Mouse (Mus musculus): ENCODE results near the gene Ctnnd2. TPM values are rescaled to one million over a fixed set of nuclear protein-coding genes. Genes with fewer than 3 reads are reported as not detected.
A peak's percentile ranks its signal among the peaks of the same experiment; 100 is the strongest.

The Ctnnd2 gene
- total RNA-seq, 2 experiments from 2014 or later = 2.6 to 2.8 TPM

DNA sequence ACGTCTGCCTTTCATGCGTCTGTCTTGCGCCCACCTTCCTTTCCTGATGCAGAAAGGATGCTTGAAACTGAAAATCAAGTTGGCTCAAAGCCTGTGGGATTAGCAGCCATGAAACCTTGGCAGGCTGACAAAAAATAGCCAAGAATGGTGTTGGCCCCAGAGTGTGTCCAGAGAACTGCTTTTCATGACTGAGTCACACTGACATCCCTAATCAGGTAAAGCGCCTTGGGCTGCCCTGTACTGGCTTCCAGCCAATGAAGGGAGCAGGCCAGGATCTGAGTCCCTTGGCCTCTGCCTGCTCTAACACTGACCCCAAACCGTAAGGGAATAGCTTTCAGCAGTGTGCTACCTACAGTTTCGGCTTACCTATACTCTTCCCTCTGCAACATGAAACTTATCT lies 713.0 kb downstream of the Ctnnd2 start:
- peak; percentile 5 to 9 for DNase-seq

DNA sequence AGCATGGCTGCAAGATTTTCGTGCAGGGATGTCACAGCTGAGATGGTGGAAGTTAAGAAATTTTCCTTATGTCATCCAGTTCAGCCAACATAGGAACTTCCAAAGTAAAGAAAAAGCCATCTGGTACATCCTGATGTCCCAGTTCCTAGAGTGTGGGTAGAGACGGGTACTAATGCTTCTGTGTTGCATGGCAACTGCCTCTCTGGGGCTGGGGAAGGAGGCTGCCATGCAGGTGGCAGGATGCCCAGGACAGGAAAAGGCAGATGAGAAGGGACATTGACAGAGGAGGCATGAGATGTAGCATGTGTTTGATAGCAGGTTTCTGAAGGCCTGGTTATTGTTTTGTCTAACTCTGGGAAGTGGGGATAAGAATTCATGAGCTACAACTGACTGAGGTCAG lies 715.2 kb downstream of the Ctnnd2 start:
- no peak for DNase-seq

DNA sequence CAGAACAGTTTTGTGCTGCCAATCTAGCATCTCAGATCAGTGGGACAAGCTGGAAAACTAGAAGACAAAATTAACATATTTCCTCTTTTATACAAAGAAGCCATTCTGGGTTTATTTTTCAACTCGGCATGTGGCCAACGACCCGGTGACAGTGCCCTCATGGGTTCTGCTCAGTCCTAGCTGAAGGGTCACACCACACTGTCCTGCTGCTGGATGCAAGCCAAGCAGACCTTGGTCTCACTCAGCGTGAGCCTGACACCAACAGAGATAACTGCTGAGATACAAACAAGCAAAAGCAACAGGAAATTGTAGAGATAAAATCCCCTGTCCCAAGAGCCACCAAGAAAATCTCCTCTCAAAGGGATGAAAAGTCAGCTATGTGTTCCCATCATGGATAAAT lies 719.6 kb downstream of the Ctnnd2 start:
- DNase-seq = no peak

DNA sequence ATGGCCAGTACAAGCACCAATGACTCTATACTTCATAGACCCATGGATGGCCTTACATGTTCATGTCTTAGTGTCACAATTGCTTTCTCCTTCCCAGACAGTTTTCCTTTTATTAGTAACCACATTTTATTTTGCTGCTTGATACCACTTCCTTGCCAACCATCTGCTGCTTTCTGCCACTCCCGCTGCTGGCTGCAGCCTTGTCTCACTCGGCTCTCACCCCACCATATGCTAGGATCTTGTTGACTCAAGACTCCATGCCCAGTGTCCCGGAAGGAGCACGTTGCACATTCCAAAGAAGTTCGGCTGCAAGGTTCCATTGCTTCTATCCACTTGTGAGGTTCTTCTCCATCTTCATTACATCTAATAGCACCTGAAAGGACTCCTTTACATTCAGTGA lies 722.7 kb downstream of the Ctnnd2 start:
- no peak for DNase-seq

DNA sequence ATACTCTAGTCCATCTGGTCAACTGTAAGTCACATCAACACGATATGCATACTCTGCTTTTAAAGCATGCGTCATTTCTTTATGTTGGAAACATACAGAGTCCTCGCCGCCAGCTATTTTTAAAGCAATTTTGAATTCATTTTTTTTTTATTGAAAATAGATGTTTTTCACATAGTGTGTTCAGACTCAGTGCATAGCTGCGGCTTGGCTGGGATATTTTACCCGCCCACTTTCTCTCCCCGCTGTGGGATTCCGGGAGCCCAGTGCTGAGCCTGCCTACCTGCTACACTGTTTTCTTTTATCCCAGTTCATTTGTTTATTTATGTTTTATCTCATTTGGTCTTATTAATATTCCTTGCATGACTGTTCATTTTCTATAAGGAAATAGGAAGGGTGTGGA lies 724.9 kb downstream of the Ctnnd2 start:
- no peak for DNase-seq

DNA sequence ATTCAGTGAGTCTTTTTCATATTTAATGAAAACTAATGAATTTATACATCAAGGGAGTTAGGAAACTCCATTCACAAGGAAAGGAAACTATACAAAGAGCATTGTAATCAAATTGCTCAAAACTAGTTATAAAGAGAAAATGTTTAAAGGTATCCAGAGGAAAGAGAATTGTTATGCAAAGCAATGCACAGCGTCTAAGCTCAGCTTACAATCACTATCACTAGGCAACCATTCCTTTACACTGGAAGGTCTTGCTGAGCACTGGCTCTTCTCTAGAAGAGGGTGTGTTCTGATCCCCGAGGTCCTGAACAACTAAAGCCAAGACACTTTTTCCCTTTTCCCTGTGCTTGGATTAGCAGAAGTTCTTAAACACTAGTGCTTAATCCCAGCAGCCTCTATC lies 735.6 kb downstream of the Ctnnd2 start:
- DNase-seq = no peak

DNA sequence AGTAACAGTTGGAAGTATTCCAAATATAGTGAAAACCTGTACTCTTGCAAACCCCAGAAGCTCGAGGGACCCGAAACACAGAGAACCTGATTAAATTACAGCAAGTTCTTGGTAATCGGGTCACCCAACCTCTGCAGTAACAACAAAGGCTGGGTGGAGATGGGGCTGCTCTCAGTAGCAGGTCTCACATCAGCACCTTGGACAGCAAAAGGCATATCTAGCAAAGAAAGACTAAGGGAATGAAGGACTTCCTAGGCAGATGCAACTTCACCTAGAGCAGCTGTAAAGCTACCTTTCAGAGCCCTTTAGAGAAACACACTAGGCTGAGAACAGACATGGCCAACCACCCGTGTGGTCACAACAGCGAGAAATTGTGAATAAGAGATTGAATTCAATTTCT lies 741.0 kb downstream of the Ctnnd2 start:
- DNase-seq = peak in 1 of 2 experiments; percentile 13

DNA sequence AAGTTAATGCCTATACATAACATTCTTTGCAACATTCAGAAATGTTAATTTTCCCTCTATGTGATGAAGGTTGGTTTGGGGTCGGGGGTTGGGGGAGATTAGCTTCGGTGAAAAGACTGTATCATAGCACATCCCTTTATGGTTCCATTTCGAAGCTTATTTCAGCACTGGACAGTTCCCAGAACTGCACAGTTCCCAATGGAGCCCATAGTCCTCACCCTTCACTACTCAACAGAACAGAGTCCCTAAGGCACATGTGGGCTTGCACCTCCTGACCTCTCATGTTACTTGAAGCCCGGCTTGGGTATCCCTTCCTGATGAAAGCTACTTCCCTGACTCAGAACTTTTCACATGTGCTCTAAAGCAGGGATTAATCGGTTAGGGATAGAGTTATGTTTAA lies 753.4 kb downstream of the Ctnnd2 start:
- peak; percentile 2 to 7 for DNase-seq

- peak; percentile 10 to 51 for DNase-seq
These were observed 755.2 kb downstream of the Ctnnd2 start for GRCm38 (mm10) chr15:30927632-30928031.

DNA sequence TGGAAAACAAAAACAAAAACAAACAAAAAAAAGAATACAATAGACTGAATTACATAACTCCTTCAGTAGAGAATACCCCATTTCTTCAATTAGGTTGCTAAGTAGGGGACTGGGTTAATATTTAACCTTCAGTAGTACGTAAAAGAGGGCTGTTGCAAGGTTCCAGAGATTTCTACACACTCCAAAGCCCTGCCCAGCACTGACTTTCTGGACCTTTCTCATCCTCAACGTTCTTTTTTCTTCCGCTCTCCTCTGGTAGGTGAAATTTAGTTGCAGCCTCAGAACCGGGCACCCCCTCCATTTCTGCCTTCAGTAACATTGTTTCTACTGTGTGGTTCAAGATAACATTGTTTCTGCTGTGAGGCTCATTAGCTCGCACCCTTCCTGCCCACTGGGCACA lies 759.5 kb downstream of the Ctnnd2 start:
- no peak for DNase-seq

DNA sequence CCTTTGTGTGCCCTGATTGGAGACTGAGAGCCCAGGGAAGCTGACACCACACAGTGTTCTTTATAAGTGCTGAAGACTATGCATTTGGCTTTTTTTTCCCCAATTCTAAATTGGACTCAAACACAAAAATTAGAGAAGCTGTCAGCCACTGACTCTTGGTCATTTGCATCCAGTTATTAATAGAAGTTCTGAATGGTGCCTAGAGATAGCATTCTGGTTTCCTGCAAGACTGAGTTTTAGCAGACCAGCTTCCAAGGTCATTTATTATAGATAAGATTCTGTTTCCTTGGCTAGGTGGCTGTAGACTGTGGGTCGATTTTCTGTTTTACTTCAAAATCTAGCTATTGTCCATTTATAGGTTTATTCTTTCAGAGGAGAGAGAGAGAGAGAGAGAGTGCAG lies 773.5 kb downstream of the Ctnnd2 start:
- DNase-seq = no peak

DNA sequence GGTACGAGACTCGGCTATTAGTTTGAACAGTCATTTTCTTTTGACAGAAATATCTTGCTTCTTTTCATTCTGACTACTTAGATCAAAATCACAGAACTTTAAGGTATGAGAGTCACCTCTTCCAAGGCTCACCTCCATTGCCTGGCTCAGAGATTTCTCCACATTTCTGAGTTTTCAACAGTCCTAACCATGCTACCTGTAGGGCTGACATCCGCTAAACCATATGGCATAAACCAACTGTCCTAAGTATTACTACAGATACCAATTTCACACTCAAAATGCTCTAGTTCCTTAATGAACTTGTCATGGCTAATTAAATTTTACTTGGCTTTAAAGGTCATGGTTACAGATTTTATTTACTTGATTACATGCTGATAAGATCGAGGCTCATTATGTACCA lies 786.1 kb downstream of the Ctnnd2 start:
- DNase-seq = no peak

DNA sequence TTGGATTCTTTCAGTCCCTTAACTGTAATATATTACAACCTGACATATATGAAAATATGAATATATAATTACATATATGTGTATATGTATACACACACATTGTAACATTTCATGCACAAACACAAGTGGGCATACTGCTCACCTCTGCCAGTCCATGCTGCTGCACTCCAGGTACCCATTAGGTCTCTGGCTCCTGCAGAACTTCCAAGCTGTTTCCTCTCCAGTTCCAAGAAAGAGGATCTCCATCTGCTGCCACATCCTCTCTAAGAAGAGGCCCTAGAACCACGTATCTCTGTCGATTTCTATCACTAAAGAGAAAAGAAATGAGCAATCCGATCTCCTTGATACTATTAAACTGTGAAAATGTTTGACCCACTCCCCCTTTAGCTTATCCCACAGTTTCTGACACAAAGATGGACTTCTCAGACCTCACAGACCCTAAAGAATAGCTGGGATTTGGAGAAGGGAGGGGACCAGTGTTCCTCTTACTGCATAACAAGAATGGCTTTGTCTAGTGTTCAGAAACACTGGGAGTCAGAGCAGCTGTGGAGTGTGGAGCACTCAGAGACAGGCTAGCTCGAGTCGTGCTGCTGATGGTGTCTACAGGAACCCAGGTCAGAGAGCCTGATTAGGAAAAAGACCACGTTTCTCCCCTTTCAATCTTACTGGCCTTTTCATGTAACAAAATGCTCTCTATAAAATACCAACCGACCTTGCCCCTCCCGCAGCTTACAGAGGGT lies 790.2 kb downstream of the Ctnnd2 start:
- no peak for DNase-seq

GRCm38 (mm10) chr15:30964046-30964445 lies 791.7 kb downstream of the Ctnnd2 start:
- DNase-seq = no peak

DNA sequence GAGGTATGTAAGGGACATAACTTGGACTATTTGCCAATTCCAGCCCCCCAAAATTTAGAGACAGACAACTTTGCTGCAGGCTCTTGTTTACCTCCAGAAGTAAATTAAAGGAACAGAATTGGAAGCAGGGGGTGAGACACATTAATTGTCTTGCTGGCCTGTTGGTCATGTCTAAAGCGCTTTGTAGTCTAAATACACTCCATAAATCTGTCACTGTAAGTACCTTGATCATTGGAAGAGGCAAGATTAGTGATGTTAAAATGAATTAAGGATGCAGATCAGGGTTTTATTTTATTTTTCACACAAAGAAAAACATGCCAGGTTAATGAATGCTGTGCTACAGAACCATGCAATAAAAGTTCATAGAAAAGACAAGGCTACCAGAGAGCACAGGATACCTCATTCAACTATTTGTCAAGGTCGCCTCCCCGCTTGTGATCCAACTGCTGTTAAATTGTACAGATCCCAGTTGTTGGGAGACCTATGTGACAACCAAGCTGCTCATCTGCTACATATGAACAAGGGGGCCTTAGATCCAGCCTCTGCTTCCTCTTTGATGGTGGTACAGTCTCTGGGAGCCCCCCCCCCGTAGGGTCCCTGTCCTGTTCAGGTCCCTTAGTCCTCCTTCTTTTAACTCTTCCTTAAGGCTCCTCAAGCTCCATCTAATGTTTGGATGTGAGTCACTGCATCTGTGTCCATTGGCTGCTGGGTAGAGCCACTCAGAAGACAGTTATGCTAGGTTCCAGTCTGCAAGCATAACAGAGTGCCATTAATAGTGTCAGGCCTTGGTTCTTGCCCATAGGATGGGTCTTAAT lies 792.7 kb downstream of the Ctnnd2 start:
- no peak for DNase-seq

DNA sequence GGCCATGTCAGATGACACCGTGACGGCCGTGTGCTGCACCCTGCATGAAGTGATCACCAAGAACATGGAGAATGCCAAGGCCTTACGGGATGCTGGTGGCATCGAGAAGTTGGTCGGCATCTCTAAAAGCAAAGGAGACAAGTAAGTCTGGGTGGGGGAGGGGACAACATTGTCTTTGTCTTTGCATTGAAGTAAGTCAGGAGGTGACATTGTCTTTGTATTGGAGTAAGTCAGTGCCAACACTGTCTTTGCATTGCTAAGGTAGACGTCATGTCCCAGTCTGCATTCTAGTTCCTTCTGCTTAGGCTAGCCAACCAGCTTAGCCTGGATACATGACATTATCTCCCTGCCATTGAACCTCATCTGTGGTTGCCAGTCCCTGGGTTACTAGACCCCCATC lies 794.4 kb downstream of the Ctnnd2 start:
- no peak for DNase-seq

DNA sequence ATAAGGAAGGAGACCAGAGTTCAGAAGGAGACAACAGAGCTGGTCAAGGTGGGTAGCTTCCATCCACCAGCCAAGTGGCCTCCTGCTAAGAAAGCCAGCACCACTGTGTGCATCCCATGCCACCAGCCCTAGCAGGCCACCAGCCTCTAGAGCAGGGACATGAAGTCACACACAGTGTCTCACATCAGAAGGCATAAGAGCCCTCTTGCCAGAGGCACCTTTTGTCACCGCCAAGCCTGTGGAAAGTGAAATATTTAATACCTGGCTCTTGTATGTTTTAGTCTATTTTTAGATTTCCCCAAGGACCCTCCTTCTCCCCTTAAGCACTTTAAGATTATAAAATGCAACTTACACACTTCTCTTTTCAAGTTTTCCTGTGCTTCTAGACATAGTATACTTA lies 802.0 kb downstream of the Ctnnd2 start:
- DNase-seq = no peak

GRCm38 (mm10) chr15:30974991-30975775 lies 802.8 kb downstream of the Ctnnd2 start:
- DNase-seq = no peak

- no peak for DNase-seq
These were observed 804.9 kb downstream of the Ctnnd2 start for GRCm38 (mm10) chr15:30977166-30977740.

DNA sequence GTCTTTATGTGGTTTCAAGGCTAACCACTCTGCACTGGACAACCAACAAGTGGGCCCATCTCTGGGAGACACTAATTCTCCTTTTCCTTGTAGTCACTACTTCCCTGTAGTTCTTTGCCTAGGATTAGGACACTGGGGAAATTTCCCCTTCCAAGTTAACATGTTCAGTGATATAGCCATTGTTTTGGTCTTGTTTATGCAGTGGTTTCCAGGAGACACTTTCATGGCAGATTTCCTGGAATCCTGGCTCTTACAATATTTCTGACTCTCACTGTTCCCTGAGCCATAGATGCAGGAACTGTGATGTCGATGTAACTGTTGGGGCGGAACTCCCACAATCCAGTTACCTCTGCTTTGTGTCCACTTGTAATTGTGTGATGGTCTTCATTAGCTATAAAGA lies 814.5 kb downstream of the Ctnnd2 start:
- no peak for DNase-seq

DNA sequence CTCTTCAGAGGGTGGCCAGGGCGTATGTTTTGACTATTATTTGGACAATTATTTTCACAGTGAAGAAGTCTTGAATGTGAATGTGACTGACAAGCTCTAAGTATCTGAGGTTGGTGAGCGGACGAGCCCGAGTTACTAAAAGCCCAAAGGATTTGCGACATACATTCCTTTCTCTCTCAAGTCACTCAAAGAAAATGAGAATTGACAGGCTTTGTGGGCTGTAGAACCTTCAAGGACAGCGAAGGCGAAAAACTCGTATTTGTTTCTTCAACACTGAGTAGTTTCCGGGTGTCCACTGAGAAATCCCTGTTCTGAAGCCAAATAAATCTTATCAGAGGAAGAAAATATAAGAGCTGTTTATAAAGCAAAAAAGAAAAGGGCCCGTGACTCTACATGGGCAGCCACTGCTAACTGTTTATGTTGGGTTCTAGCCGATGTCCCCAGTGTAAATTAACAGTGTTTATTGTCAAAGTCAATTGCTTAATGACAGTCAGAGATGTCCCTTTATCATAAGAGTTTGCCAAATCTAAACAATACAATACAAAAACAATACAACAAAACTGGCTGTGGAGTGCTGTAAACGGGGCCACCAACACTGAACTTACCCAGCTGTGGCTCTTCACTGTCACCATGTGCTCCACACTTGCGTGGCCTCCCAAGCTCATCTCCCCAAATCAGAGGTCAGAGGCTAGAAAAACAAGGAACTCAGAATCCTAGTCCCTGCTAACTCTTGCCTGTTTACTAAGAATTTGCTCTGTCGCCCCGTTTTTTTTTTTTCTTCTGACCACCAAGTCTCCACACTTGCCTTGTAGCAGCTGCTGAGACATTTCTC lies 818.2 kb downstream of the Ctnnd2 start:
- DNase-seq = no peak

- DNase-seq = no peak
These were observed 820.0 kb downstream of the Ctnnd2 start for GRCm38 (mm10) chr15:30992357-30992756.

All from adrenal gland, postnatal 36 days (tissue).